Mouse (Mus musculus): ENCODE measurements around the gene Spats2. TPM values are rescaled to one million over a fixed set of nuclear protein-coding genes. Genes with fewer than 3 reads are reported as not detected.

Spats2 gene
- polyA plus RNA-seq, 1 experiment, result 41.7 TPM

DNA sequence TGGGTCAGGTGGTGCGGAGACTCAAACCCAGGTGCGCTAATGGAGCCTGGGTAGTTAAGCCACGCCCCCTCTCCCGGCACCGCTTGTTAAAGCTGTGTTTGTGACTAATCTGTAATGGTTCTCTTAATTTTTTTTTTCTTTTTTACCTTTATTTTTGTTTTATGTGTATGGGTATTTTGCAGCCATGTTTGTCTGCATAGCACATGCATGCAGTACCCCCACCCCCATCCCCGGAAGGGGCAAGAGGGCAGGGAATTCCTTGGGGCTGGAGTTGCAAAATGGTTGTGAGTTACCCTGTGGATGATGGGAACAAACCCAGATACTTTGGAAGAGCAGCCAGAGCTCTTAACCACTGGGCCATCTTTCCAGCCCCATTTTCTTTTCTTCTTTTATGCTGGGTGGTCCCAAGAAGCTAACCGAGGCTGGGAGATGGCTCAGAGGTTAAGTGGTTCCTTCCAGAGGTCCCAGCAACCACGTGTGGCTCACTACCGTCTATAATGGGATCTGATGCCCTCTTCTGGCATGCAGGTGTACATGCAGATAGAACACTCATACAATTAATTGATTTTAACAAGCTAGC, 12.2 kb upstream of the Spats2 start:
- TF ChIP-seq CTCF (IDR thresholded peaks at IDR 0.05; ENCODE audit: borderline replicate concordance, insufficient read depth, low read length) (no peak), POLR2A (IDR thresholded peaks at IDR 0.05; ENCODE audit: low read depth, low read length) (no peak)
- H3K4me3 ChIP-seq (ENCODE audit: insufficient read depth, low read length), result no peak overlapping the region
- H3K4me1 ChIP-seq (ENCODE audit: control insufficient read depth, insufficient read depth, low read length), result no peaks in the 10 kb centered on the region
- no peak overlapping the region for H3K27ac ChIP-seq (ENCODE audit: insufficient read depth, low read length)

DNA sequence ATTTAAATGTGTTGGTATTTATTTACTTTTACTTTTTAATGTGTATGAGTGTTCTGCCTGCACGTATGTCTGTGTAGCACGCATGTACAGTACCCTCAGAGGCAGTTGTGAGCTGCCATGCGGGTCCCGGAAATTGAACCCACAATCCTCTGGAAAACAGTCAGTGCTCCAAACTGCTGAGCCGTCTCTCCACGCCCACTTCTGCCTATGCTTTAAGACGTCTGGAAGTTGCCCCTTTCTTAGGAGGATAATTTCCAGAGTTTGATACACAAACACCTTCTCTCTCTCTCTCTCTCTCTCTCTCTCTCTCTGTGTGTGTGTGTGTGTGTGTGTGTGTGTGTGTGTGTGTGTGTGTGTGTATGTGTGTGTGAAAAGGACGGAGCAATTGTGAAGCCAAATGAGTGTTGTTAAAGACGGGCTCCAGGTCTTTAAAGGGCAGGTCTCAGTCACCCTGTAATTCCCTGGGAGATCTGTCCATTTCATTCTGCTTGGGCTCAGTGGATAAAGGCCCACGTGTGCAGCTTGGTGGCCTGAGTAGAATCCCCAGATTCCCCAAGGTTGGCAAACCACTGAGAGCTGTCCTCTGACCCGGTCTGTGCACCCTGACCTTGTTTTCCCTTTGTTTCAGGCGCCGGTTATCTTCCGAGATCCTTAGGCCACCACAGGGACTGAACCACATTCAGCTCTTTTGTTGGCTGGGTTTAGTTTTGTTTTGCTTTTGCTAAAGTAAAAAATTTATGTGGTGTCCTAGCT, 11.2 kb upstream of the Spats2 start:
- no peaks in the 10 kb centered on the region for H3K4me1 ChIP-seq (ENCODE audit: control insufficient read depth, insufficient read depth, low read length)
- no peak overlapping the region for H3K27ac ChIP-seq (ENCODE audit: insufficient read depth, low read length)
- no peak overlapping the region for H3K4me3 ChIP-seq (ENCODE audit: insufficient read depth, low read length)
- TF ChIP-seq CTCF (IDR thresholded peaks at IDR 0.05; ENCODE audit: borderline replicate concordance, insufficient read depth, low read length), result no peak
- no peak for TF ChIP-seq POLR2A (IDR thresholded peaks at IDR 0.05; ENCODE audit: low read depth, low read length)

DNA sequence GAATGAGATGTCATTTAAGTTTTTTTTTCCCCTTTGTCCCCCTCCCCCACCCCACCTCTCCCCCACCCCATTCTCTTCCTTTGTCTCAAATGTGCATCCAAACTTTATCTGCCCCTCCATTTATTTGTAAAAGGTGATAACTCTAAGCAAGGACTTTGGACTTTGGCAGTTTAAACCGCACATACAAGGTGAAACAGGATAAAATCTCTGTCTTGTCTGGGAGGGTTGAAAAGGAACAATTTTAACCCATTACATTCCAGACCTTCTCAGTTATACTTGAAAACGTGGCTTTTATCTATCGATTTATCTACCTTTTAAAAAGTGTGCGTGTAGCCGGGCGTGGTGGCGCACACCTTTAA, 10.7 kb upstream of the Spats2 start:
- H3K4me3 ChIP-seq (ENCODE audit: insufficient read depth, low read length), result no peak overlapping the region
- TF ChIP-seq POLR2A (IDR thresholded peaks at IDR 0.05; ENCODE audit: low read depth, low read length) (no peak), CTCF (IDR thresholded peaks at IDR 0.05; ENCODE audit: borderline replicate concordance, insufficient read depth, low read length) (no peak)
- H3K4me1 ChIP-seq (ENCODE audit: control insufficient read depth, insufficient read depth, low read length), result no peaks in the 10 kb centered on the region
- H3K27ac ChIP-seq (ENCODE audit: insufficient read depth, low read length), result no peak overlapping the region

DNA sequence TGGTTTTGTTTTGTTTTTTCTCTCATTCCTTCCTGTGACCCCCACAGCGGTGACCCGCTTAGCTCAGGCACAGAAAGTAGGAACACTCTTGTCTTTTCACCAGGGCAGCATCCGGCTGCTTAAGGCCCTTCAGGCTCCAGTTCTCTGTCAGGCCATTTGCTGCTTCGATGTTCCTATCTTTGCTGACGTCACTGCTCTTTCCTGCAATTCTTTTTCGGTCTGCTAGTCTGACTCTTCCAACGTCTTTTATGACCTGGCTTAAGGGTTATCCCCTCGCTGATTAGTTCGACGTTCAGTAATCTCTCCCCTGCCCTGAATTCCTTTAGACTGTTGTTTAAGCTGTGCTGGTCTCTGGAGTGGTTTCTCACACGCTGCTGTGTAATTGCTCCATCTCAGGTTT, 9.2 kb upstream of the Spats2 start:
- H3K27ac ChIP-seq (ENCODE audit: insufficient read depth, low read length), result no peak overlapping the region
- H3K4me1 ChIP-seq (ENCODE audit: control insufficient read depth, insufficient read depth, low read length), result no peaks in the 10 kb centered on the region
- H3K4me3 ChIP-seq (ENCODE audit: insufficient read depth, low read length), result no peak overlapping the region
- TF ChIP-seq CTCF (IDR thresholded peaks at IDR 0.05; ENCODE audit: borderline replicate concordance, insufficient read depth, low read length) (no peak), POLR2A (IDR thresholded peaks at IDR 0.05; ENCODE audit: low read depth, low read length) (no peak)

DNA sequence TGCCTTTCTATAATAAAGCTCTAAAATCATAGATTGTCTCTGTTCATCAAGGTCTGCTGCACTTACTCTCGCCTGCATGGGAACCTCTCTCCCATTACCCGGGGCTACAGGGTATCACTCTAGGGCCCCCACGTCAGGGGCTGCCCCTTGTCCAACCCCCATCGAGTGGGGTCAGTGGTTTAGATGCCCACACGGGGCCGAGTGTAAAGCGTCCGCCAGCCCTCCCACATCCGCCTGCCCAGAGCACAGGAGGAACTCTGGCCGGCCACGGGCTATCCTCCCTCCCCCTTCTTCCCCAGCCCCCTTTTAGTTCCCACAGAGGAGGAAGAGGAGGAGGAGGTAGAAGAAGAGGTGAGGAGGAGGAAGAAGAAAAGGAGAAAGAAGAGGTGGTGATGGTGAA, 4.9 kb upstream of the Spats2 start:
- H3K4me3 ChIP-seq (ENCODE audit: insufficient read depth, low read length), result no peak overlapping the region
- no peak overlapping the region for H3K27ac ChIP-seq (ENCODE audit: insufficient read depth, low read length)
- no peak for TF ChIP-seq POLR2A (IDR thresholded peaks at IDR 0.05; ENCODE audit: low read depth, low read length)
- no peak for TF ChIP-seq CTCF (IDR thresholded peaks at IDR 0.05; ENCODE audit: borderline replicate concordance, insufficient read depth, low read length)
- 0 out of 2 replicates have a peak, but pooled peaks cover 3% of the 10 kb centered on the region for H3K4me1 ChIP-seq (ENCODE audit: control insufficient read depth, insufficient read depth, low read length)

DNA sequence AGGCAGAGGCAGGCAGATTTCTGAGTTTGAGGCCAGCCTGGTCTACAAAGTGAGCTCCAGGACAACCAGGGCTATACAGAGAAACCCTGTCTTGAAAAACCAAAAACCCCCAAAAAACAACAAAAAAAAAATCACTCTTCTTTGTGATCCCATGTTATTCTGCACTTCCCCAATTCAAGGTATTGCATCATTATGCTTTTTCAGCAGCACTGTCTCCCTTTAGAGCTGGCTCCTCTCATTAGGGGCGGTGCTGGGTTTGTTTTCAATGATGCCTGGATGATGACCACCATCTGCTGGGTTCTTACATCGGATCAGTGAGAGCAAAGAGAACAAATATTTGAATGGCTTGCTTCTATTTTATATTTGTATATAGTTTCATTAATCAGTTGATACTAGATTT, 3.1 kb upstream of the Spats2 start:
- Histone ChIP-seq H3K27ac (ENCODE audit: insufficient read depth, low read length) (no peak overlapping the region), H3K4me1 (ENCODE audit: control insufficient read depth, insufficient read depth, low read length) (0 out of 2 replicates have a peak, but pooled peaks cover 3% of the 10 kb centered on the region), H3K4me3 (ENCODE audit: insufficient read depth, low read length) (no peak overlapping the region)
- no peak for TF ChIP-seq POLR2A (IDR thresholded peaks at IDR 0.05; ENCODE audit: low read depth, low read length)
- TF ChIP-seq CTCF (IDR thresholded peaks at IDR 0.05; ENCODE audit: borderline replicate concordance, insufficient read depth, low read length), result no peak

DNA sequence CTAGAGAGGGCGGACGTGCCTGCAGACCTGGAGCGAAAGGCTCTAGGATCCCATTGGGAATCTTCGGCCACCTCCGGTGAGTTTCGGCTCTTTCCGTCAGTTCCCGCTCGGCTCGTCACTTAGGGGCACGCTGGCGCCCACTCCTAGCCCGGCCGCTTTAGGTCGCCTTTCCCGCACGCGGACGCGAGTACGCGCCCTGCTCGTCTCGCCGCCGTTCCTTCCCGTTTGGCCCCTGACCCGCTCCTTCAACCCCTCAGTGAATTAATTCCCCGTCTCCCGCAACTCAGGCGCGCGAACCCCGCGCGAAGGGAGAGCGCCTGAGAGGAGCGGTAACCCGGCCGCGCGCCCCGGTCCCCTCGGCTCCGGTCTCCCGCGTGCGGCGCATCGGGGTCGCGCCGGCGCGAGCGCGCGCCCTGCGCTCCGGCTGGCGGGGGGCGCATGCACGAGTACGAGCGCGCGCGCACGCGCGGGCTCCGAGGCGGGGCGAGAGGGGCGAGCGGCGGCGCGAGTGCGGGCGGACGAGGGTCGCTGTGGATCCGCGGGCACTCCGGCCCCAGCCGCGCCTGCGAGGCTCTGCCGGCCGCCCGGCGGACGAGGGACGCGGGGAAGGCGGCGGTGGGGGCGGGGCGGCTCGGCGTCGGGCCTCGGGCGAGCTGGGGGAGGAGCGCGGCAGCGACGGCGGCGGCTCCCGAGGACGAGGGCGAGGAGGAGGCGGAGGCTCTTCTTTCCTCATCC, 532 bp downstream of the Spats2 start:
- TF ChIP-seq POLR2A (IDR thresholded peaks at IDR 0.05; ENCODE audit: low read depth, low read length) (peak; percentile 54; the same call in 1 of the 2 replicates), CTCF (IDR thresholded peaks at IDR 0.05; ENCODE audit: borderline replicate concordance, insufficient read depth, low read length) (no peak)
- 0 out of 2 replicates have a peak, but pooled peaks cover 7% of the 10 kb centered on the region for H3K4me1 ChIP-seq (ENCODE audit: control insufficient read depth, insufficient read depth, low read length)
- peak overlapping the region; percentile 66; the same call in 1 of the 2 replicates for H3K27ac ChIP-seq (ENCODE audit: insufficient read depth, low read length)
- H3K4me3 ChIP-seq (ENCODE audit: insufficient read depth, low read length), result peak overlapping the region; percentile 94

DNA sequence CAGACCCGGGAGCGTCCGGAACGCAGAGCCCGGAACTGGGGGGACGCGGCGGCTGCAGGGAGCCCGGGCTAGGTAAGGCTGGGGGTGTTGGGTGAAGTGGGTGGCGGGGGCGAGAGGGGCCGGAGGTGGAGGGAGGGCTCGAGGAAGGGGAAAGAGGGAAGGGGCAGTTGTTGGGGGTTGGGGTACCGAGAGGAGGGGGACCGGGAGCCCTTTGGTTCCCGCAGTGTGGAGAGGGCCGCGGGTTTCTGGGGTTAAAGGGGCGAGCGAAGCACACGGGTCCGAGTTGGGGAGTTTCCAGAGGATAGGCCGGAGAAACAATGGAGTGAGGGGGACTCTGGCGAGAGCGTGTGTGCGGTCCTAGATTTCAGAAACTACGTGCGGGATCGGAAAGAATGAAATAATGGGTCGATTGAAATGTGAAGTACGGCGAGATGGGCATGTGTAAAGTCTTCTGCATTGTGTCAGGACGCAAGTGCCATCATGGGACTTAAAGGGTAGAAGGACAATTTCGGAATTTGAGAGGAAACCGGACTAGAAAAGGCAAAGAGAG, 1.2 kb downstream of the Spats2 start:
- Histone ChIP-seq H3K4me3 (ENCODE audit: insufficient read depth, low read length) (peak overlapping the region; percentile 94), H3K27ac (ENCODE audit: insufficient read depth, low read length) (0 out of 2 replicates have a peak overlapping the region, but pooled peaks have one; percentile 30), H3K4me1 (ENCODE audit: control insufficient read depth, insufficient read depth, low read length) (0 out of 2 replicates have a peak, but pooled peaks cover 7% of the 10 kb centered on the region)
- no peak for TF ChIP-seq CTCF (IDR thresholded peaks at IDR 0.05; ENCODE audit: borderline replicate concordance, insufficient read depth, low read length)
- no peak for TF ChIP-seq POLR2A (IDR thresholded peaks at IDR 0.05; ENCODE audit: low read depth, low read length)

DNA sequence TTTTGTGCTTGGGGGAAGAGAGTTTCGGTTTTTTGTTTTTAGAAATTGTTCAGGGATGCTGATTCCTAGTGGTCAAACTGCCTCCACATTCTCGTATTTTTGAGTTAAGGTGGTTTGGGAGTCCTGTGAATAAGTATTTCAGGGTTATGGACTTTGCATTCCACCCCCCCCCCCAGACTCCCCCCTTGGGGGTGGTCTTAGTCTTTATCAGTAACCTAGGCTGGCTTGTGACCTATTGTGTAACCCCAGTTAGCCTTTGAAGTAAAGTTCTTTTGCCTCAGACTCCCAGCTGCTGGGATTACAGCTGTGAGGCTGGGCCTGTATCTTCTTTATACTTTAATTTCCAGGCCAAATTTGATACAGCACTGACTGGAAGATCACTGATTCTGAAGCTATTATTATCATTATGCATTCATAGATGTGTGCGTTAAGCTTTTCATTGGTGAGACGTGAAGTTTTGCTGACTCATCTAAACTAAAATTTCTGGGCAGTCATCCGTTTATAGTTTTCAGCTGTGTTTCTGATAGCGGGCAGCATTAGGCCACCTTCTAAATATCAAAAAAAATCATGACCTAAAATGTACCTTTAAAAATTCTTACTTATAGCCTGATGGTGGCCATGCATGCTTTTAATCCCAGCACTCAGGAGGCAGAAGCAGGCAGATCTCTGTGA, 2.3 kb downstream of the Spats2 start:
- Histone ChIP-seq H3K4me1 (ENCODE audit: control insufficient read depth, insufficient read depth, low read length) (0 out of 2 replicates have a peak, but pooled peaks cover 7% of the 10 kb centered on the region), H3K27ac (ENCODE audit: insufficient read depth, low read length) (no peak overlapping the region), H3K4me3 (ENCODE audit: insufficient read depth, low read length) (peak overlapping the region; percentile 29)
- TF ChIP-seq CTCF (IDR thresholded peaks at IDR 0.05; ENCODE audit: borderline replicate concordance, insufficient read depth, low read length) (no peak), POLR2A (IDR thresholded peaks at IDR 0.05; ENCODE audit: low read depth, low read length) (no peak)
